Mouse (Mus musculus) forebrain, embryonic 16.5 days (tissue): ENCODE results near the gene Gm37240. TPM values are rescaled to one million over a fixed set of nuclear protein-coding genes. Genes with fewer than 3 reads are reported as not detected.
A peak's percentile ranks its signal among the peaks of the same experiment; 100 is the strongest.
"Not testable (repeated sequence)": the region's sequence is repeated elsewhere in the genome, so short reads cannot be mapped to it uniquely, and the experiment has no call there.

Experiments
- ATAC-seq: fragments of 200-750 bp; cut with Nextera tagmentation; 2 replicates; pipeline ENCODE4 v1.8.0; 2017; ENCODE audit warnings: mild to moderate bottlenecking, moderate library complexity
- H3K27ac ChIP-seq: fragments of 300-500 bp; sonication (generic); 2 replicates; pipeline ENCODE4 v1.5.1; 2014; ENCODE audit warnings: low read length, control low read depth
- H3K27me3 ChIP-seq: fragments of 300-500 bp; sonication (generic); replicated peaks from 2 replicates; pipeline ENCODE4 v1.6.1; 2014; ENCODE audit warnings: low read length; ENCODE audit not compliant: control insufficient read depth, insufficient read depth
- H3K36me3 ChIP-seq: fragments of 300-500 bp; sonication (generic); 2 replicates; pipeline ENCODE4 v1.6.1; 2014; ENCODE audit not compliant: control insufficient read depth, insufficient read depth
- H3K4me1 ChIP-seq: fragments of 300-500 bp; sonication (generic); replicated peaks from 2 replicates; pipeline ENCODE4 v1.6.1; 2014; ENCODE audit warnings: low read length; ENCODE audit not compliant: control insufficient read depth, insufficient read depth
- H3K4me2 ChIP-seq: fragments of 300-500 bp; sonication (generic); 2 replicates; pipeline ENCODE4 v1.6.1; 2014; ENCODE audit warnings: mild to moderate bottlenecking, low read length, control low read depth
- H3K4me3 ChIP-seq: fragments of 300-500 bp; sonication (generic); replicated peaks from 2 replicates; pipeline ENCODE4 v1.5.1; 2014; ENCODE audit warnings: mild to moderate bottlenecking, low read length, control low read depth
- H3K9ac ChIP-seq: fragments of 300-500 bp; sonication (generic); replicated peaks from 2 replicates; pipeline ENCODE4 v1.6.1; 2014; ENCODE audit warnings: low read depth, low read length, control low read depth
- H3K9me3 ChIP-seq: fragments of 300-500 bp; sonication (generic); 2 replicates; pipeline ENCODE4 v1.6.1; 2016; ENCODE audit warnings: low read length; ENCODE audit not compliant: control insufficient read depth
- WGBS: fragments of 180-500 bp; shearing (Covaris S2); extraction: QIAGEN DNeasy Blood & Tissue Kit; methylation state at CpG from one replicate; pipeline ENCODE4 v1.1.7; 2014; 5-methylcytosine and 5-hydroxymethylcytosine counted together
- polyA plus RNA-seq: library from polyadenylated mRNA; unstranded; fragments of >200 nt; fragmentation: Nextera tagmentation; extraction: Ambion mirVana; gene quantifications from 2 replicates; pipeline ENCODE4 v1.2.1, GENCODE M21; 2015

The Gm37240 gene
- polyA plus RNA-seq, 1 experiment from 2014 or later = 1.6 TPM

- WGBS = 86% methylated on average over 4 of the region's 4 CpGs
- no peaks in the 10 kb centered on the region for H3K9me3 ChIP-seq
- no peak overlapping the region for H3K4me2 ChIP-seq
- H3K27ac ChIP-seq = no peak overlapping the region
- H3K27me3 ChIP-seq = no peaks in the 10 kb centered on the region
- no peak overlapping the region for H3K4me3 ChIP-seq
- ATAC-seq = no peak
- H3K9ac ChIP-seq = no peak overlapping the region
- no peaks in the 10 kb centered on the region for H3K36me3 ChIP-seq
- H3K4me1 ChIP-seq = no peaks in the 10 kb centered on the region
These were observed 302.4 kb downstream of the Gm37240 start for GRCm38 (mm10) chr3:85584966-85585365.

GRCm38 (mm10) chr3:85583194-85583593 is 304.1 kb downstream of the Gm37240 start:
- no peak overlapping the region for H3K9ac ChIP-seq
- no peak overlapping the region for H3K27ac ChIP-seq
- H3K36me3 ChIP-seq = no peaks in the 10 kb centered on the region
- no peak overlapping the region for H3K4me2 ChIP-seq
- no peaks in the 10 kb centered on the region for H3K4me1 ChIP-seq
- ATAC-seq = no peak
- no peak overlapping the region for H3K4me3 ChIP-seq
- H3K27me3 ChIP-seq = no peaks in the 10 kb centered on the region
- 88% methylated on average over 5 of the region's 5 CpGs for WGBS
- no peaks in the 10 kb centered on the region for H3K9me3 ChIP-seq

DNA sequence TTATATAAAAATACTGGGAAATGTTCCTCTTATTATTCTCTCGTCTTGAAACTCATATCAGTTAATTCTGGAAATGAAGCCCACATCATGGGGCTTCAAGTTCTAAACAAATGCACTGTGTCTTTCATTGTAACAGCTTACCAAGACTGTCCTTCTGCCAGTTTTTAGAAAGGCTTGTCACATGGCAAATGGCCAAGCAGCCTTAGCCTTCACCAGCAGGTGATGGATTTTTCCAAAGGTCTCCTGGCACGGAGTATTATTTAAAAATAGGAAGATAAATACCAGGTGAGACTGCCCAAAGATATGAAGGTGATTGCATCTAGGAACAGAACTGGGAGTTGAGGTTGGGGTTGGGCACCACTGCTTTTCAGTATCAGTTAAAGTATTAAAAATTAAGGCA is 304.6 kb downstream of the Gm37240 start:
- no peak overlapping the region for H3K27ac ChIP-seq
- no peaks in the 10 kb centered on the region for H3K9me3 ChIP-seq
- no peak overlapping the region for H3K4me3 ChIP-seq
- H3K9ac ChIP-seq = no peak overlapping the region
- no peak overlapping the region for H3K4me2 ChIP-seq
- H3K27me3 ChIP-seq = no peaks in the 10 kb centered on the region
- H3K36me3 ChIP-seq = no peaks in the 10 kb centered on the region
- ATAC-seq = no peak
- H3K4me1 ChIP-seq = no peaks in the 10 kb centered on the region
- WGBS = 83% methylated on average over 2 of the region's 2 CpGs

DNA sequence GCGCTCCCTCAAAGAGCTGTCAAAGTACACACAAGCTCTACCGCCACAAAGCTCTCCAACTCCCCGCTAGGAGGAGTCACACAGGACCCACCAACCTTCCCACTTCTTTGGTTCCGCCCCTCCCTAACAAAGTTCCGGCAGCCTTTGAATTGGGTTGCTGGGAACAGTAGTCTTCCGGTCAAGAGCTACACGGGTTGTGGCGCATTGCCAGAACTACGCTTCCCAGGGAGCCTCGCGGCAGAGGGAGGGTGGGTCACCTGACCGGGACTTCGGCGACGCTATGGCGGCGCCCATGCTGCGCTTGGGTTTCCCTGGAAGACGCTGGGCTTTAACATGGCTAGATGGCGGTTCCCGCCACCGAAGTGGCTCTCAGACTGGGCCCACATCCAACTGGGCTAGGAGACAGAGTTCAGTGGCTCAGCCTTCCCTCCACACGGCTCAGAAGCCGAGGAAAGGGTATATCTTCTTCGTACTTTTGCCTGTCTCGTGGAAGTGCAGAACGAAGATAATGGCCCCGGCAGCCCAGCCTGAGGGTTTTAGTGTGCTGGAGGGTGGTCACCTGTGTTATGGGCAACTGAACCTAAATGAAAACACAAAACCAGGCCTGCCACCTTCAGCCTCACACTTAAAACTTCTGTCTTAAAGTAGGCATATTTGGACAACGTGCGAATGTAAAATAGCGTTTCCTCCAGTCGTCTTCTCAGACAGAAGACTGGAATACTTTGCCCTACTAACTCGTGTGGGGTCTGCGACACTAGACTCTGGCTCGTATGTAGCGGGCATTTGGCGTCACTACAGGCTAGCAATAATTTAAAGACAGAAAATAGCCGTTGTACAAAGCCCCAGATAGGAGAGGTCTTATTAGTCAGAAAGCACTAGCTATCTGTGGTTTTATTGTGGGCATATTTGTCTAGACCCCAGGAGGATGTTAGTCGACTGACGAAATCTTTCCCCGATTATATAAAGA is 313.2 kb downstream of the Gm37240 start, which contains the start of gene Gatb:
Gene Gatb, plus strand, starts transcription at position 256 of the 967 bp plus-strand sequence.
- H3K9ac ChIP-seq = peak within 1 kb of the TSS; percentile 88
- H3K4me3 ChIP-seq = peak within 1 kb of the TSS; percentile 92
- WGBS = 3% methylated on average over 41 of the region's 41 CpGs
- peak within 1 kb of the TSS; percentile 88 for H3K27ac ChIP-seq
- peak within 1 kb of the TSS; percentile 93 for H3K4me2 ChIP-seq
- no peaks in the 10 kb centered on the region for H3K36me3 ChIP-seq
- peak; percentile 99 for ATAC-seq
- no peaks in the 10 kb centered on the region for H3K9me3 ChIP-seq
- 0 out of 2 replicates have a peak, but pooled peaks cover 2% of the 10 kb centered on the region for H3K4me1 ChIP-seq
- no peaks in the 10 kb centered on the region for H3K27me3 ChIP-seq

DNA sequence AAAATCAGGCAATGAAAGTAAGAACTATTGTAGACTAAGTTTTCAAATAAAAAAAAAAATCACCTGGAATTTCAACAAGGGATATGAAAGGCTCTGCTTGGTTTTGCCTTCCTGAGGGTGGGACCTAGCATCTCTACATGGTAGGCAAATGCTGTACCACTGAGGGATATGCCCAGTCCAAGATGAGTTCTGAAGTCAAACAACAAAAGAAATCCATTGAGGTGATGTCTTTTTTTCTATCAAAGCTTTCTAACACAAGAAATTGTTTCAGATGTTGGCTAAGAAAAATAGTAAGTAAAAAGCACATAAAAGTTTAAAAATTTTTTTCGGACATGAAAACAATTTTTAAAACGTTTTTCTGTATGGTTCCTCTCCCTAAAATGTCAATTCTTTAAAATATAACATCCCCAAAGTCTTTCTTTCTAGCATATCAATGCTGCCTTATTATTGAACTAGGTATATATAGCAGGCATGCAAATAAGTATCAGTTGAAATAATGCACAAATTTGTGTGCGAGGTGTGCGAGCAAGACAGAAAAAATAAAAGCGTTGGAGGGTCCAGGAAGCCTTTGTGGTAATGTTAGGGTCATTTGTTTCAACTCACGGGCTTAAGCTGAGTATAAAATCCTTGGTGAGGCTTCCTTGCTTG is 314.0 kb downstream of the Gm37240 start:
- H3K4me2 ChIP-seq = peak overlapping the region; percentile 57
- 23% methylated on average over 6 of the region's 6 CpGs for WGBS
- no peaks in the 10 kb centered on the region for H3K9me3 ChIP-seq
- H3K4me3 ChIP-seq = peak overlapping the region; percentile 38
- ATAC-seq = no peak
- peak overlapping the region; percentile 44; the same call in 1 of the 2 replicates for H3K9ac ChIP-seq
- 0 out of 2 replicates have a peak, but pooled peaks cover 2% of the 10 kb centered on the region for H3K4me1 ChIP-seq
- no peaks in the 10 kb centered on the region for H3K36me3 ChIP-seq
- H3K27me3 ChIP-seq = no peaks in the 10 kb centered on the region
- no peak overlapping the region for H3K27ac ChIP-seq

DNA sequence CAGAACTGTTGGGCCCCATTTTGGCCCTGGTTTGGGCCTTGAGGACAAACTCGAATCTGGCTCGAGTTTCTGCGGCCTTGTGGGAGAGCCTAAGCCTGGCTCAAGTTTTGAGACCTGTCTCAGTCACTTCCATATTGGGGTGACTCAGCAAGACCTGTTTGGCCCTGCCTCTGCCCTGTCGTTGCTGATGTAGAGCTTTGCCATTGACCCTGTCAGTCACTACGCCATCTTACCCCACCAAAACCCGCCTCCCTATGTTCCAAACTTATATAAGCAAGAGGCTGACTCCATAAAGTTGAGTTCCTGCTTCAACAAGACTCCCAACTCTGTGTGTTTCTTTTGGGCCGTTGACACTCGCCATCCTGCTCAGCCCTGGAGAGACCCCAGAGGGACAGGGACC is 314.8 kb downstream of the Gm37240 start:
- not testable (repeated sequence) for ATAC-seq

GRCm38 (mm10) chr3:85571276-85571675 is 316.0 kb downstream of the Gm37240 start:
- Histone ChIP-seq H3K9me3 (no peaks in the 10 kb centered on the region), H3K4me3 (no peak overlapping the region), H3K27me3 (no peaks in the 10 kb centered on the region), H3K9ac (no peak overlapping the region), H3K27ac (no peak overlapping the region), H3K36me3 (no peaks in the 10 kb centered on the region), H3K4me1 (0 out of 2 replicates have a peak, but pooled peaks cover 2% of the 10 kb centered on the region), H3K4me2 (no peak overlapping the region)
- WGBS = 51% methylated on average over 2 of the region's 2 CpGs
- no peak for ATAC-seq

More for the DNA sequence above, 314.8 kb downstream of the Gm37240 start:
- not testable (repeated sequence) for H3K9me3 ChIP-seq, H3K27ac ChIP-seq, H3K27me3 ChIP-seq, H3K9ac ChIP-seq, H3K4me1 ChIP-seq, H3K36me3 ChIP-seq, H3K4me3 ChIP-seq, H3K4me2 ChIP-seq
- 88% methylated on average over 8 of the region's 8 CpGs for WGBS

DNA sequence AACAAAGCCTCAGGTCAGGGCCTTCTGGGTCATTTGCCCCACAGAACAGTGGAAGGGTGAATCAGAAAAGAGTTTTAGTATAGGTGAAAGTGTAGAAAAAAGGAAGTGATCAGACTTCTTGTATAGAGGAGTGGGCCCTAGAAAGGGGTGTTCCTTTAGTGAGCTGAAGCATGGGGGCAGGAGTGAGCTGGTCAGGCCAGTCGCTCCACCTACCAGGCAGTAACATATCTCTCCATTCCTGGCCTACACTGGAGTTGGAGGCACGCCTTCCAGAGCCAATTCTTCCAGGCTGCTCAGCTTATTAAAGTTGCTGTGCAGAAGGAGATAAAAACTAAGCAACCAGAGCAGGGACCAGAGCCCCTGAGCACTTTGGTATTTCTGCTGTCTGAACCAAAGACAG is 322.7 kb downstream of the Gm37240 start:
- no peaks in the 10 kb centered on the region for H3K9me3 ChIP-seq
- 52% methylated on average over 2 of the region's 2 CpGs for WGBS
- no peak overlapping the region for H3K4me2 ChIP-seq
- H3K4me3 ChIP-seq = no peak overlapping the region
- ATAC-seq = no peak
- H3K27ac ChIP-seq = no peak overlapping the region
- no peak overlapping the region for H3K9ac ChIP-seq
- no peaks in the 10 kb centered on the region for H3K27me3 ChIP-seq
- no peaks in the 10 kb centered on the region for H3K36me3 ChIP-seq
- no peaks in the 10 kb centered on the region for H3K4me1 ChIP-seq

DNA sequence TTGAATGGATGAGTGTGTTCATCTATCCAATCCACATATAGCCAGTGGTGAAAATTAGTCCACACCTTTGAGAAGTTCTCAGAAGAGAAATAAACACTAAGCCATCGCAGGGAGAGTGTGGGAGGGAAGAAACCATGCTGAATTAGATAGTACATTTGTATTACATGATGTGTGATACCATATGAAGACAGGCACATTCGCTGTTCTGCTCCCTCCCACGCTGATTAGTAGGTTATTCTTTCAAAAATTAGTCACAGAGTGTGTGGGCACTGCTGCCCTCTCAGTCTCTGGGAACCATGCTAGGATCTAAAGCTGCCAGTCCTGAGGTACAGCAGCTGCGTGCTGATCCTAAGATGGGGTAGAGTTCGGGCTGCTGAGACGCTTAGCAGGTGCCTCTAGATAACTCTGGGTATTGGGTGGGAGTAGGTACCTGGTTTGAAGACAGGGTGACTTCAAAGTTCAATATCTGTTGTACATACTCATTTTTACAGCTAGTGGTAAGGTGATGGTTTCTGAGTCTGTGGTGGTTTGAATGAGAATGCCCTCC is 333.5 kb downstream of the Gm37240 start:
- Histone ChIP-seq H3K9me3 (0 out of 2 replicates have a peak, but pooled peaks cover 3% of the 10 kb centered on the region), H3K27ac (no peak overlapping the region), H3K4me3 (no peak overlapping the region), H3K4me1 (0 out of 2 replicates have a peak, but pooled peaks cover 4% of the 10 kb centered on the region), H3K4me2 (no peak overlapping the region), H3K9ac (no peak overlapping the region), H3K36me3 (no peaks in the 10 kb centered on the region), H3K27me3 (no peaks in the 10 kb centered on the region)
- 88% methylated on average over 6 of the region's 6 CpGs for WGBS
- ATAC-seq = no peak
